Mouse (Mus musculus) G1E (cell line): Measurements from ENCODE around the gene Urod. TPM values are rescaled to one million over a fixed set of nuclear protein-coding genes. Genes with fewer than 3 reads are reported as not detected.
A peak's percentile ranks its signal among the peaks of the same experiment; 100 is the strongest.

ENCODE experiments used
- ATAC-seq: 2 replicates; pipeline ENCODE4 v1.8.0; 2016; ENCODE audit warnings: mild to moderate bottlenecking; ENCODE audit not compliant: insufficient number of reproducible peaks, poor library complexity, low FRiP score, severe bottlenecking; ENCODE audit errors: extremely low read depth
- DNase-seq: peaks from one replicate; pipeline ENCODE4 v3.0.0; 2012; ENCODE audit warnings: low spot score
- H3K27me3 ChIP-seq: 2 replicates; pipeline ENCODE4 v1.6.1; 2012; ENCODE audit warnings: mild to moderate bottlenecking, low read length, inconsistent platforms; ENCODE audit not compliant: insufficient read depth
- H3K36me3 ChIP-seq: replicated peaks from 2 replicates; pipeline ENCODE3; 2012; ENCODE audit warnings: mild to moderate bottlenecking, inconsistent platforms
- H3K4me1 ChIP-seq: 2 replicates; pipeline ENCODE4 v1.6.1; 2012; ENCODE audit warnings: low read depth, low read length, inconsistent platforms, mixed read lengths; ENCODE audit not compliant: insufficient read depth
- H3K4me3 ChIP-seq: 2 replicates; pipeline ENCODE4 v1.5.1; 2012; ENCODE audit warnings: low read depth, mild to moderate bottlenecking, inconsistent platforms, low read length, moderate library complexity, mixed read lengths
- H3K9me3 ChIP-seq: replicated peaks from 2 replicates; pipeline ENCODE4 v1.6.1; 2012; ENCODE audit warnings: inconsistent platforms
- CTCF ChIP-seq: IDR thresholded peaks from 2 replicates; pipeline ENCODE4 v1.5.1; 2012; ENCODE audit warnings: low read depth, low read length, inconsistent platforms, mixed read lengths
- GATA1 ChIP-seq: IDR thresholded peaks from 2 replicates; pipeline ENCODE4 v1.6.1; 2012; ENCODE audit warnings: borderline replicate concordance, low read length, inconsistent platforms, mixed read lengths
- GATA2 ChIP-seq: IDR thresholded peaks from 2 replicates; pipeline ENCODE4 v1.6.1; 2012; ENCODE audit warnings: low read depth, low read length, inconsistent platforms, borderline replicate concordance
- POLR2AphosphoS5 ChIP-seq: IDR thresholded peaks from 2 replicates; pipeline ENCODE4 v1.6.1; 2012; ENCODE audit warnings: low read depth, low read length, inconsistent platforms; ENCODE audit not compliant: insufficient replicate concordance
- TAL1 ChIP-seq: conservative IDR thresholded peaks from 2 replicates; pipeline ENCODE4 v1.6.1; 2012; ENCODE audit warnings: low read depth, low read length, inconsistent platforms, mixed read lengths
- polyA plus RNA-seq: library from polyadenylated mRNA; stranded (reverse); fragments of >175 nt; gene quantifications from 2 replicates; pipeline ENCODE4 v1.2.3, GENCODE M21; 2012
- total RNA-seq, 2 experiments: library from RNA; stranded (forward) in 1 of 2; stranded (reverse) in 1 of 2; fragments of 200-1000 nt in 1 of 2; fragments of >200 nt in 1 of 2; fragmentation: Nextera tagmentation in 1 of 2; gene quantifications; 2 replicates each; pipeline ENCODE4 v1.2.3; 2014 to 2017

Gene Urod
- total and polyA plus RNA-seq, 3 experiments, result 35.6 to 97.7 (median 85.4) TPM

- Histone ChIP-seq H3K4me3 (peak within 1 kb of the TSS; percentile 100), H3K4me1 (peaks cover 45% of the 10 kb centered on the region), H3K9me3 (no peaks in the 10 kb centered on the region), H3K27me3 (no peaks in the 10 kb centered on the region), H3K36me3 (peaks cover 32% of the 10 kb centered on the region)
- ATAC-seq (peak; percentile 72), DNase-seq (peak; percentile 79)
- TF ChIP-seq GATA2 (no peak), GATA1 (no peak), CTCF (no peak), TAL1 (no peak), POLR2AphosphoS5 (no peak)
Observed at GRCm38 (mm10) chr4:117019206-117020134, 25.3 kb upstream of the Urod start, which contains the start of gene Eif2b3. Gene Eif2b3, plus strand, starts transcription at chr4:117019402.

- DNase-seq (no peak), ATAC-seq (no peak)
- H3K36me3 ChIP-seq, result peaks cover 21% of the 10 kb centered on the region
- H3K27me3 ChIP-seq, result no peaks in the 10 kb centered on the region
- peaks cover 44% of the 10 kb centered on the region for H3K4me1 ChIP-seq
- no peaks in the 10 kb centered on the region for H3K9me3 ChIP-seq
- no peak for TF ChIP-seq POLR2AphosphoS5
- no peak for TF ChIP-seq GATA2
- no peak for TF ChIP-seq CTCF
- no peak for TF ChIP-seq GATA1
- no peak for TF ChIP-seq TAL1
- no peak overlapping the region for H3K4me3 ChIP-seq
Observed at GRCm38 (mm10) chr4:117018327-117018726, 24.1 kb upstream of the Urod start.

- TF ChIP-seq CTCF, result no peak
- TF ChIP-seq POLR2AphosphoS5, result no peak
- no peak for TF ChIP-seq GATA1
- TF ChIP-seq TAL1, result no peak
- TF ChIP-seq GATA2, result no peak
- DNase-seq (no peak), ATAC-seq (no peak)
- no peak overlapping the region for H3K4me3 ChIP-seq
- H3K9me3 ChIP-seq, result no peaks in the 10 kb centered on the region
- H3K27me3 ChIP-seq, result no peaks in the 10 kb centered on the region
- peaks cover 41% of the 10 kb centered on the region for H3K4me1 ChIP-seq
- peaks cover 15% of the 10 kb centered on the region for H3K36me3 ChIP-seq
Observed at GRCm38 (mm10) chr4:117017738-117018137, 23.5 kb upstream of the Urod start.

- H3K4me1 ChIP-seq, result peaks cover 14% of the 10 kb centered on the region; the same call in 1 of the 2 replicates
- no peak overlapping the region for H3K4me3 ChIP-seq
- DNase-seq (no peak), ATAC-seq (no peak)
- no peaks in the 10 kb centered on the region for H3K9me3 ChIP-seq
- no peaks in the 10 kb centered on the region for H3K36me3 ChIP-seq
- 0 out of 2 replicates have a peak, but pooled peaks cover 3% of the 10 kb centered on the region for H3K27me3 ChIP-seq
- no peak for TF ChIP-seq POLR2AphosphoS5
- no peak for TF ChIP-seq TAL1
- no peak for TF ChIP-seq GATA2
- TF ChIP-seq CTCF, result no peak
- TF ChIP-seq GATA1, result no peak
Observed at GRCm38 (mm10) chr4:117014901-117015415, 20.7 kb upstream of the Urod start.

- ATAC-seq (no peak), DNase-seq (no peak)
- H3K36me3 ChIP-seq, result no peaks in the 10 kb centered on the region
- peaks cover 9% of the 10 kb centered on the region; the same call in 1 of the 2 replicates for H3K4me1 ChIP-seq
- TF ChIP-seq TAL1 (no peak), POLR2AphosphoS5 (no peak), CTCF (no peak), GATA2 (no peak), GATA1 (no peak)
- H3K9me3 ChIP-seq, result no peaks in the 10 kb centered on the region
- H3K27me3 ChIP-seq, result peaks cover 6% of the 10 kb centered on the region; the same call in 1 of the 2 replicates
- no peak overlapping the region for H3K4me3 ChIP-seq
Observed at GRCm38 (mm10) chr4:117013596-117013995, 19.4 kb upstream of the Urod start.

- TF ChIP-seq CTCF (no peak), GATA1 (no peak), GATA2 (no peak)
- ATAC-seq, result no peak
- H3K27me3 ChIP-seq, result peaks cover 15% of the 10 kb centered on the region
- no peaks in the 10 kb centered on the region for H3K9me3 ChIP-seq
- H3K4me3 ChIP-seq, result no peak overlapping the region
- H3K4me1 ChIP-seq, result peaks cover 6% of the 10 kb centered on the region; the same call in 1 of the 2 replicates
- H3K36me3 ChIP-seq, result no peaks in the 10 kb centered on the region
- no peak for DNase-seq
Observed at GRCm38 (mm10) chr4:117010231-117010630, 16.0 kb upstream of the Urod start.
